ENCODE assay signal across 8 mouse cellular contexts in genomic region chr16:31234356-31234755, GRCm38 (mm10). TPM values are rescaled to one million over a fixed set of nuclear protein-coding genes. Genes with fewer than 3 reads are reported as not detected.
DNase-seq lines count a peak whose midpoint lies in the region; ATAC-seq and TF ChIP-seq lines count a peak whose summit lies in the region.

No protein-coding gene starts in this region.

- no peaks in the 10 kb centered on the region for H3K9me3 ChIP-seq in forebrain, embryonic 13.5 days (replicated peaks)
- H3K9me3 ChIP-seq in forebrain, embryonic 15.5 days: no peaks in the 10 kb centered on the region
- peaks cover 3% of the 10 kb centered on the region; the same call in 1 of the 2 replicates for H3K9me3 ChIP-seq in kidney, embryonic 16.5 days (ENCODE audit: low read length)
- no peaks in the 10 kb centered on the region for H3K9me3 ChIP-seq in liver, embryonic 14.5 days (ENCODE audit: control insufficient read depth, low read length)
- H3K9me3 ChIP-seq in midbrain, embryonic 16.5 days (replicated peaks; ENCODE audit: control insufficient read depth, low read length, poor library complexity, severe bottlenecking): no peaks in the 10 kb centered on the region

- peaks cover 14% of the 10 kb centered on the region for H3K4me1 ChIP-seq in forebrain, embryonic 13.5 days
- peaks cover 13% of the 10 kb centered on the region for H3K4me1 ChIP-seq in forebrain, embryonic 15.5 days
- H3K4me1 ChIP-seq in kidney, embryonic 16.5 days (ENCODE audit: insufficient read depth, low read length): peaks cover 18% of the 10 kb centered on the region
- H3K4me1 ChIP-seq in liver, embryonic 14.5 days (replicated peaks; ENCODE audit: control insufficient read depth in 2 of 2, insufficient read depth in 2 of 2, low read length in 1 of 2): peaks cover 0 to 13% of the 10 kb centered on the region in 2 experiments; a peak in 2 of 4 replicates
- H3K4me1 ChIP-seq in midbrain, embryonic 16.5 days (ENCODE audit: control insufficient read depth, insufficient read depth, low read length): peaks cover 9% of the 10 kb centered on the region

- no peak for ATAC-seq in forebrain, embryonic 13.5 days
- no peak for ATAC-seq in forebrain, embryonic 15.5 days (replicated peaks)
- no peak for ATAC-seq in kidney, embryonic 16.5 days (ENCODE audit: low FRiP score, low TSS enrichment)
- ATAC-seq in liver, embryonic 14.5 days (ENCODE audit: insufficient read depth): no peak
- ATAC-seq in monocyte, adult 5-6 weeks (replicated peaks; ENCODE audit: insufficient number of reproducible peaks, low FRiP score, low TSS enrichment, poor library complexity, severe bottlenecking): no peak
- ATAC-seq in midbrain, embryonic 16.5 days: no peak

- TF ChIP-seq EP300 in liver, embryonic 14.5 days (IDR thresholded peaks at IDR 0.05; ENCODE audit: low read depth): no peak

- WGBS in forebrain, embryonic 13.5 days: 15% methylated on average over 3 of the region's 3 CpGs
- 8% methylated on average over 3 of the region's 3 CpGs for WGBS in forebrain, embryonic 15.5 days
- 38% methylated on average over 3 of the region's 3 CpGs for WGBS in kidney, embryonic 16.5 days
- WGBS in liver, embryonic 14.5 days (ENCODE audit: insufficient replicate concordance): 32% methylated on average over 3 of the region's 3 CpGs
- 40% methylated on average over 3 of the region's 3 CpGs for WGBS in midbrain, embryonic 16.5 days

- no peak for DNase-seq in kidney, postnatal 25 days
- DNase-seq in brain, embryonic 14.5 days (ENCODE audit: low read depth): peak; percentile 11
- no peak for DNase-seq in liver, embryonic 14.5 days (ENCODE audit: low read depth in 3 of 3, low spot score in 3 of 3)

- H3K4me2 ChIP-seq in forebrain, embryonic 13.5 days: peak overlapping the region; percentile 37
- H3K4me2 ChIP-seq in forebrain, embryonic 15.5 days (replicated peaks): no peak overlapping the region
- H3K4me2 ChIP-seq in kidney, embryonic 16.5 days (replicated peaks; ENCODE audit: low read depth, low read length): peak overlapping the region; percentile 48; the same call in 1 of the 2 replicates
- peak overlapping the region; percentile 43 for H3K4me2 ChIP-seq in liver, embryonic 14.5 days (ENCODE audit: low read depth)
- H3K4me2 ChIP-seq in midbrain, embryonic 16.5 days (ENCODE audit: low read length): no peak overlapping the region

- no peak overlapping the region for H3K9ac ChIP-seq in forebrain, embryonic 13.5 days
- no peak overlapping the region for H3K9ac ChIP-seq in forebrain, embryonic 15.5 days (replicated peaks)
- H3K9ac ChIP-seq in kidney, embryonic 16.5 days (replicated peaks; ENCODE audit: low read length): no peak overlapping the region
- no peak overlapping the region for H3K9ac ChIP-seq in liver, embryonic 14.5 days (replicated peaks)
- H3K9ac ChIP-seq in midbrain, embryonic 16.5 days (ENCODE audit: low read depth, low read length): no peak overlapping the region

- H3K27ac ChIP-seq in forebrain, embryonic 13.5 days: no peak overlapping the region
- H3K27ac ChIP-seq in forebrain, embryonic 15.5 days (replicated peaks): no peak overlapping the region
- H3K27ac ChIP-seq in kidney, embryonic 16.5 days (ENCODE audit: low read length): no peak overlapping the region
- H3K27ac ChIP-seq in liver, embryonic 14.5 days: no peak overlapping the region
- H3K27ac ChIP-seq in midbrain, embryonic 16.5 days (ENCODE audit: low read length): no peak overlapping the region

- H3K4me3 ChIP-seq in forebrain, embryonic 13.5 days: no peak overlapping the region
- H3K4me3 ChIP-seq in forebrain, embryonic 15.5 days: no peak overlapping the region
- H3K4me3 ChIP-seq in kidney, embryonic 16.5 days (ENCODE audit: low read length): no peak overlapping the region
- H3K4me3 ChIP-seq in liver, embryonic 14.5 days (ENCODE audit: insufficient read depth in 1 of 2, low read depth in 2 of 2, low read length in 2 of 2): no peak overlapping the region
- no peak overlapping the region for H3K4me3 ChIP-seq in midbrain, embryonic 16.5 days (ENCODE audit: low read depth, low read length)

- H3K27me3 ChIP-seq in forebrain, embryonic 13.5 days: no peaks in the 10 kb centered on the region
- H3K27me3 ChIP-seq in forebrain, embryonic 15.5 days: no peaks in the 10 kb centered on the region
- no peaks in the 10 kb centered on the region for H3K27me3 ChIP-seq in kidney, embryonic 16.5 days (ENCODE audit: insufficient read depth, low read length)
- no peaks in the 10 kb centered on the region for H3K27me3 ChIP-seq in liver, embryonic 14.5 days (ENCODE audit: control insufficient read depth, insufficient read depth, low read length)
- no peaks in the 10 kb centered on the region for H3K27me3 ChIP-seq in midbrain, embryonic 16.5 days (ENCODE audit: control insufficient read depth, insufficient read depth, low read depth, low read length)

- no peaks in the 10 kb centered on the region for H3K36me3 ChIP-seq in forebrain, embryonic 13.5 days (ENCODE audit: poor library complexity, severe bottlenecking)
- H3K36me3 ChIP-seq in forebrain, embryonic 15.5 days: no peaks in the 10 kb centered on the region
- no peaks in the 10 kb centered on the region for H3K36me3 ChIP-seq in kidney, embryonic 16.5 days (ENCODE audit: insufficient read depth, low read length)
- no peaks in the 10 kb centered on the region for H3K36me3 ChIP-seq in liver, embryonic 14.5 days (replicated peaks; ENCODE audit: control insufficient read depth, insufficient read depth, low read depth)
- H3K36me3 ChIP-seq in midbrain, embryonic 16.5 days (ENCODE audit: control insufficient read depth, insufficient read depth, low read length): no peaks in the 10 kb centered on the region

- TF ChIP-seq CTCF in brain, embryonic 14.5 days (IDR thresholded peaks at IDR 0.05; ENCODE audit: borderline replicate concordance, extremely low read depth, insufficient read depth, insufficient read length): no peak
- no peak for TF ChIP-seq CTCF in liver, embryonic 14.5 days (IDR thresholded peaks at IDR 0.05; ENCODE audit: low read depth)

- no peak for TF ChIP-seq POLR2A in brain, embryonic 14.5 days (IDR thresholded peaks at IDR 0.05; ENCODE audit: borderline replicate concordance, extremely low read depth, insufficient read depth, insufficient read length, poor library complexity, severe bottlenecking)

RNA-seq across cellular contexts. Expression of gene Acap2, which starts 33.3 kb away (rescaled TPM):
- polyA plus RNA-seq in forebrain, embryonic 13.5 days (2015; fragmentation: Nextera tagmentation; extraction: Ambion mirVana): 13.9 and 14.9 TPM in 2 replicates
- 14.0 and 14.3 TPM in 2 replicates for polyA plus RNA-seq in forebrain, embryonic 15.5 days (2015; fragmentation: Nextera tagmentation; extraction: Ambion mirVana)
- 16.1 and 18.2 TPM in 2 replicates for polyA plus RNA-seq in kidney, embryonic 16.5 days (2015; fragmentation: Nextera tagmentation; extraction: Ambion mirVana)
- polyA plus RNA-seq in brain, embryonic 14.5 days (2012; rRNA removed): 25.1 and 25.6 TPM in 2 replicates
- 3.2 and 4.4 TPM in 2 replicates for polyA plus RNA-seq in liver, embryonic 14.5 days (2012; rRNA removed)
- polyA plus RNA-seq in liver, embryonic 14.5 days (2014; fragmentation: Nextera tagmentation; extraction: Ambion mirVana): 4.9 and 5.1 TPM in 2 replicates
- total RNA-seq in monocyte, adult 5-6 weeks (2017): 89.4 to 118 TPM (median 107 TPM) in 3 replicates
- 8.9 and 11.3 TPM in 2 replicates for polyA plus RNA-seq in midbrain, embryonic 16.5 days (2015; fragmentation: Nextera tagmentation; extraction: Ambion mirVana)

RNA-seq across cellular contexts. Expression of gene Ppp1r2, which starts 40.7 kb away (rescaled TPM):
- polyA plus RNA-seq in forebrain, embryonic 13.5 days (2015; fragmentation: Nextera tagmentation; extraction: Ambion mirVana): 91.9 and 95.2 TPM in 2 replicates
- 84.3 and 89.5 TPM in 2 replicates for polyA plus RNA-seq in forebrain, embryonic 15.5 days (2015; fragmentation: Nextera tagmentation; extraction: Ambion mirVana)
- 90.5 and 93.2 TPM in 2 replicates for polyA plus RNA-seq in kidney, embryonic 16.5 days (2015; fragmentation: Nextera tagmentation; extraction: Ambion mirVana)
- 36.2 and 51.1 TPM in 2 replicates for polyA plus RNA-seq in brain, embryonic 14.5 days (2012; rRNA removed)
- polyA plus RNA-seq in liver, embryonic 14.5 days (2012; rRNA removed): 6.6 and 13.0 TPM in 2 replicates
- polyA plus RNA-seq in liver, embryonic 14.5 days (2014; fragmentation: Nextera tagmentation; extraction: Ambion mirVana): 31.5 and 34.9 TPM in 2 replicates
- 79.6 to 110 TPM (median 91.3 TPM) in 3 replicates for total RNA-seq in monocyte, adult 5-6 weeks (2017)
- polyA plus RNA-seq in midbrain, embryonic 16.5 days (2015; fragmentation: Nextera tagmentation; extraction: Ambion mirVana): 90.3 and 92.0 TPM in 2 replicates

Comparison
In these comparisons a context has a peak if more than half of its experiments do, and no peak if none do; other contexts are left out.
1. H3K4me2 ChIP-seq: peak in forebrain, embryonic 13.5 days (single experiment), kidney, embryonic 16.5 days (single experiment) and liver, embryonic 14.5 days (single experiment); none in forebrain, embryonic 15.5 days (single experiment) and midbrain, embryonic 16.5 days (single experiment).